Mouse (Mus musculus) granulocyte monocyte progenitor cell, adult 5-6 weeks (primary cell): ENCODE results near the gene 4930451I11Rik. TPM values are rescaled to one million over a fixed set of nuclear protein-coding genes. Genes with fewer than 3 reads are reported as not detected.

Experiments
- ATAC-seq: replicated peaks from 2 replicates; pipeline ENCODE4 v1.8.0; 2016; ENCODE audit warnings: mild to moderate bottlenecking, moderate TSS enrichment, inconsistent platforms; ENCODE audit not compliant: poor library complexity, severe bottlenecking
- total RNA-seq, 2 experiments: library from RNA; stranded (forward) in 1 of 2; stranded (reverse) in 1 of 2; fragments of 200-712, 200-1000 nt in 1 of 2; fragments of >200 nt in 1 of 2; fragmentation: Nextera tagmentation in 1 of 2; gene quantifications; 2 replicates each; pipeline ENCODE4 v1.2.3; 2014 to 2017

The 4930451I11Rik gene
- total RNA-seq, 2 experiments from 2014 or later: not detected

DNA sequence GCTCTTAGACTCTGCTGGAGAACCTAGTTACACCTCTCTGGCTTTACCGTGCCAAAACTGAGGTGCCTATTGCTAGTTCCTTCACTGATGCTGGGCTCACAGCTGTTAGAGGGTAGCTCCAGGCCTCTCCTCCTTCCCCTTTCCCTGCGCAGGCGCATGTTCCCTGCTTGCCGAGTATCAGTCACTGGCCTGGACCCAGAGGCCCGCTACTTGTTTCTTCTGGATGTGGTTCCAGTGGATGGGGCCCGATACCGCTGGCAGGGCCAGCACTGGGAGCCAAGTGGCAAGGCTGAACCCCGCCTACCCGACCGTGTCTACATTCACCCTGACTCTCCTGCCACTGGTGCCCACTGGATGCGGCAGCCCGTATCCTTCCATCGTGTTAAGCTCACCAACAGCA lies 48.7 kb downstream of the 4930451I11Rik start:
- no peak for ATAC-seq

GRCm38 (mm10) chr7:126781661-126782370 lies 49.6 kb downstream of the 4930451I11Rik start:
- no peak for ATAC-seq

DNA sequence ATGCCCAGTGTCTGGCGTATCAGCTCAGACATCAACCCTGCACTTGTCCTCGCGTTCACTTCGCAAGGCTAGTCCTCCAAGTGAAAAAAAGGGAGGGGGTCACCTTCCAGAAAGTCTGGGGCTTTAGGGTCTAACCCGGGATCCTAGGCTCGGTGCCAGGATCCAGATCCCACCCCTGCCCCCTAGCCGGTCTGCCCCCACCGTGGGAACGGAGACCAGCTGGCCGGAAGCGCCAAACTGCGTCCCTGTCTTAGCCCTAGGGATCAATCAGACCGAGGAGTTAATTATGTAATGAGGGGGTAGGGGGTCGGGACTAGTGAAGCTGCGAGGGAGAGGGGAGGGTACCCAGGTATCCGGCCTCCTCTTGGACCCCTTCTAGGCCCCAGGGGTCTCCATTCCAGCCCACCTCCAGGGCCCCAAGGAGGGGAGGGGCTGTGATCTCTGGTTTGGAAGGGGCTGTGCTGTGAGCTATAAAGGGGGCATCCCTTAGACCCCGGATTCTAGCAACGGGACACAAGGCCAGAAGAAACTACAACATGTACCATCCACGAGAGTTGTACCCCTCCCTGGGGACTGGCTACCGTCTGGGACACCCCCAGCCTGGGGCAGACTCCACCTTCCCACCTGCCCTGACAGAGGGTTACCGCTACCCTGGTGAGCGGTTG lies 50.3 kb downstream of the 4930451I11Rik start, which contains the start of gene Tbx6:
Gene Tbx6, plus strand, starts transcription at position 513 of the 665 bp plus-strand sequence.
- ATAC-seq: no peak

Other genes with a start within 250 kb of the 4930451I11Rik start
Only the 30 nearest of the 32 such genes appear.
- gene Il27, start 236.7 kb downstream of the 4930451I11Rik start, total RNA-seq (2014; fragmentation: Nextera tagmentation): 1.3 TPM in 1 of 2 replicates, not detected in the other
- 1.2 TPM in 1 of 2 replicates, not detected in the other for gene Il27, start 236.7 kb downstream of the 4930451I11Rik start, total RNA-seq (2017)
- gene Nupr1, start 200.8 kb downstream of the 4930451I11Rik start, total RNA-seq (2014; fragmentation: Nextera tagmentation): 0.92 and 1.3 TPM in 2 replicates
- 1.7 TPM in 1 of 2 replicates, not detected in the other for gene Nupr1, start 200.8 kb downstream of the 4930451I11Rik start, total RNA-seq (2017)
- gene Sgf29, start 182.3 kb downstream of the 4930451I11Rik start, total RNA-seq (2014; fragmentation: Nextera tagmentation): 129 and 133 TPM in 2 replicates
- gene Sgf29, start 182.3 kb downstream of the 4930451I11Rik start, total RNA-seq (2017): 53.3 and 79.1 TPM in 2 replicates
- 0.85 TPM in 1 of 2 replicates, not detected in the other for gene Sult1a1, start 155.2 kb downstream of the 4930451I11Rik start, total RNA-seq (2014; fragmentation: Nextera tagmentation)
- 0.56 and 1.6 TPM in 2 replicates for gene Sult1a1, start 155.2 kb downstream of the 4930451I11Rik start, total RNA-seq (2017)
- 151 and 195 TPM in 2 replicates for gene Bola2, start 136.2 kb downstream of the 4930451I11Rik start, total RNA-seq (2014; fragmentation: Nextera tagmentation)
- gene Bola2, start 136.2 kb downstream of the 4930451I11Rik start, total RNA-seq (2017): 135 and 158 TPM in 2 replicates
- 9.3 and 13.3 TPM in 2 replicates for gene Slx1b, start 135.9 kb downstream of the 4930451I11Rik start, total RNA-seq (2014; fragmentation: Nextera tagmentation)
- gene Slx1b, start 135.9 kb downstream of the 4930451I11Rik start, total RNA-seq (2017): 5.4 and 6.3 TPM in 2 replicates
- 497 and 510 TPM in 2 replicates for gene Coro1a, start 123.9 kb downstream of the 4930451I11Rik start, total RNA-seq (2014; fragmentation: Nextera tagmentation)
- gene Coro1a, start 123.9 kb downstream of the 4930451I11Rik start, total RNA-seq (2017): 409 and 441 TPM in 2 replicates
- gene Mapk3, start 72.0 kb downstream of the 4930451I11Rik start, total RNA-seq (2014; fragmentation: Nextera tagmentation): 90.7 and 111 TPM in 2 replicates
- 52.5 and 53.0 TPM in 2 replicates for gene Mapk3, start 72.0 kb downstream of the 4930451I11Rik start, total RNA-seq (2017)
- gene Gdpd3, start 65.3 kb downstream of the 4930451I11Rik start, total RNA-seq (2014; fragmentation: Nextera tagmentation): 13.0 and 27.7 TPM in 2 replicates
- gene Gdpd3, start 65.3 kb downstream of the 4930451I11Rik start, total RNA-seq (2017): 3.6 and 11.3 TPM in 2 replicates
- gene Ypel3, start 54.7 kb downstream of the 4930451I11Rik start, total RNA-seq (2014; fragmentation: Nextera tagmentation): 29.6 and 42.6 TPM in 2 replicates
- gene Ypel3, start 54.7 kb downstream of the 4930451I11Rik start, total RNA-seq (2017): 16.2 and 17.4 TPM in 2 replicates
- 0.58 TPM in 1 of 2 replicates, not detected in the other for gene Tbx6, start 50.2 kb downstream of the 4930451I11Rik start, total RNA-seq (2014; fragmentation: Nextera tagmentation)
- not detected in 2 replicates for gene Tbx6, start 50.2 kb downstream of the 4930451I11Rik start, total RNA-seq (2017)
- 160 and 219 TPM in 2 replicates for gene Ppp4c, start 39.1 kb downstream of the 4930451I11Rik start, total RNA-seq (2014; fragmentation: Nextera tagmentation)
- 131 and 137 TPM in 2 replicates for gene Ppp4c, start 39.1 kb downstream of the 4930451I11Rik start, total RNA-seq (2017)
- gene Fam57b, start 34.0 kb downstream of the 4930451I11Rik start, total RNA-seq (2014; fragmentation: Nextera tagmentation): not detected in 2 replicates
- not detected in 2 replicates for gene Fam57b, start 34.0 kb downstream of the 4930451I11Rik start, total RNA-seq (2017)
- not detected in 2 replicates for gene Doc2a, start 15.8 kb upstream of the 4930451I11Rik start, total RNA-seq (2014; fragmentation: Nextera tagmentation)
- gene Doc2a, start 15.8 kb upstream of the 4930451I11Rik start, total RNA-seq (2017): 0.15 TPM in 1 of 2 replicates, not detected in the other
- gene Hirip3, start 30.3 kb upstream of the 4930451I11Rik start, total RNA-seq (2014; fragmentation: Nextera tagmentation): 62.2 and 65.9 TPM in 2 replicates
- 168 and 171 TPM in 2 replicates for gene Hirip3, start 30.3 kb upstream of the 4930451I11Rik start, total RNA-seq (2017)
- gene Ino80e, start 30.7 kb upstream of the 4930451I11Rik start, total RNA-seq (2014; fragmentation: Nextera tagmentation): 89.0 and 100 TPM in 2 replicates
- gene Ino80e, start 30.7 kb upstream of the 4930451I11Rik start, total RNA-seq (2017): 23.4 and 35.3 TPM in 2 replicates
- gene Taok2, start 53.1 kb upstream of the 4930451I11Rik start, total RNA-seq (2014; fragmentation: Nextera tagmentation): 28.0 and 45.8 TPM in 2 replicates
- gene Taok2, start 53.1 kb upstream of the 4930451I11Rik start, total RNA-seq (2017): 29.9 and 35.6 TPM in 2 replicates
- 27.9 and 31.9 TPM in 2 replicates for gene Tmem219, start 91.3 kb upstream of the 4930451I11Rik start, total RNA-seq (2014; fragmentation: Nextera tagmentation)
- gene Tmem219, start 91.3 kb upstream of the 4930451I11Rik start, total RNA-seq (2017): 20.0 and 26.5 TPM in 2 replicates
- gene Kctd13, start 97.2 kb upstream of the 4930451I11Rik start, total RNA-seq (2014; fragmentation: Nextera tagmentation): 12.4 and 23.1 TPM in 2 replicates
- 9.7 and 10.3 TPM in 2 replicates for gene Kctd13, start 97.2 kb upstream of the 4930451I11Rik start, total RNA-seq (2017)
- gene Asphd1, start 117.9 kb upstream of the 4930451I11Rik start, total RNA-seq (2014; fragmentation: Nextera tagmentation): not detected in 2 replicates
- gene Asphd1, start 117.9 kb upstream of the 4930451I11Rik start, total RNA-seq (2017): not detected in 2 replicates
- 3.4 and 6.4 TPM in 2 replicates for gene Sez6l2, start 118.9 kb upstream of the 4930451I11Rik start, total RNA-seq (2014; fragmentation: Nextera tagmentation)
- 0.46 and 1.4 TPM in 2 replicates for gene Sez6l2, start 118.9 kb upstream of the 4930451I11Rik start, total RNA-seq (2017)
- gene Cdipt, start 144.3 kb upstream of the 4930451I11Rik start, total RNA-seq (2014; fragmentation: Nextera tagmentation): 72.3 and 78.9 TPM in 2 replicates
- gene Cdipt, start 144.3 kb upstream of the 4930451I11Rik start, total RNA-seq (2017): 38.2 and 63.1 TPM in 2 replicates
- 1.1 and 2.7 TPM in 2 replicates for gene Cdiptos, start 144.5 kb upstream of the 4930451I11Rik start, total RNA-seq (2014; fragmentation: Nextera tagmentation)
- 0.26 and 1.1 TPM in 2 replicates for gene Cdiptos, start 144.5 kb upstream of the 4930451I11Rik start, total RNA-seq (2017)
- gene Mvp, start 183.0 kb upstream of the 4930451I11Rik start, total RNA-seq (2014; fragmentation: Nextera tagmentation): 9.8 and 13.1 TPM in 2 replicates
- gene Mvp, start 183.0 kb upstream of the 4930451I11Rik start, total RNA-seq (2017): 17.7 and 22.1 TPM in 2 replicates
- not detected in 2 replicates for gene Pagr1b, start 184.8 kb upstream of the 4930451I11Rik start, total RNA-seq (2014; fragmentation: Nextera tagmentation)
- gene Pagr1b, start 184.8 kb upstream of the 4930451I11Rik start, total RNA-seq (2017): 10.5 TPM in 1 of 2 replicates, not detected in the other
- 17.5 and 50.8 TPM in 2 replicates for gene Pagr1a, start 185.7 kb upstream of the 4930451I11Rik start, total RNA-seq (2014; fragmentation: Nextera tagmentation)
- 3.4 and 27.2 TPM in 2 replicates for gene Pagr1a, start 185.7 kb upstream of the 4930451I11Rik start, total RNA-seq (2017)
- 2.3 and 28.3 TPM in 2 replicates for gene Gm42742, start 189.5 kb upstream of the 4930451I11Rik start, total RNA-seq (2014; fragmentation: Nextera tagmentation)
- 32.7 and 35.4 TPM in 2 replicates for gene Gm42742, start 189.5 kb upstream of the 4930451I11Rik start, total RNA-seq (2017)
- gene Prrt2, start 189.6 kb upstream of the 4930451I11Rik start, total RNA-seq (2014; fragmentation: Nextera tagmentation): 1.8 and 6.9 TPM in 2 replicates
- gene Prrt2, start 189.6 kb upstream of the 4930451I11Rik start, total RNA-seq (2017): 0.43 and 1.6 TPM in 2 replicates
- 143 and 169 TPM in 2 replicates for gene Maz, start 195.4 kb upstream of the 4930451I11Rik start, total RNA-seq (2014; fragmentation: Nextera tagmentation)
- 52.5 and 77.5 TPM in 2 replicates for gene Maz, start 195.4 kb upstream of the 4930451I11Rik start, total RNA-seq (2017)
- 26.2 and 29.2 TPM in 2 replicates for gene Kif22, start 210.8 kb upstream of the 4930451I11Rik start, total RNA-seq (2014; fragmentation: Nextera tagmentation)
- 65.0 and 67.4 TPM in 2 replicates for gene Kif22, start 210.8 kb upstream of the 4930451I11Rik start, total RNA-seq (2017)